Mouse (Mus musculus) heart, postnatal 14 days (tissue): ENCODE measurements around the gene Actr5. TPM values are rescaled to one million over a fixed set of nuclear protein-coding genes. Genes with fewer than 3 reads are reported as not detected.
A peak's percentile ranks its signal among the peaks of the same experiment; 100 is the strongest.

Experiments
- DNase-seq, 2 experiments: peaks; one replicate each; pipeline ENCODE4 v3.0.0; 2021 to 2022
- intact Hi-C: fragments of 180-260 bp; cut with DNase I; formaldehyde crosslinking; loops from one replicate; pipeline ENCODE4 v1.15.1; 2025
- total RNA-seq, 2 experiments: library from RNA; stranded (reverse); gene quantifications; 2 replicates each; pipeline ENCODE4 v1.2.3; 2021

Actr5 gene
- total RNA-seq, 2 experiments from 2014 or later: 6.9 to 8.9 TPM

DNA sequence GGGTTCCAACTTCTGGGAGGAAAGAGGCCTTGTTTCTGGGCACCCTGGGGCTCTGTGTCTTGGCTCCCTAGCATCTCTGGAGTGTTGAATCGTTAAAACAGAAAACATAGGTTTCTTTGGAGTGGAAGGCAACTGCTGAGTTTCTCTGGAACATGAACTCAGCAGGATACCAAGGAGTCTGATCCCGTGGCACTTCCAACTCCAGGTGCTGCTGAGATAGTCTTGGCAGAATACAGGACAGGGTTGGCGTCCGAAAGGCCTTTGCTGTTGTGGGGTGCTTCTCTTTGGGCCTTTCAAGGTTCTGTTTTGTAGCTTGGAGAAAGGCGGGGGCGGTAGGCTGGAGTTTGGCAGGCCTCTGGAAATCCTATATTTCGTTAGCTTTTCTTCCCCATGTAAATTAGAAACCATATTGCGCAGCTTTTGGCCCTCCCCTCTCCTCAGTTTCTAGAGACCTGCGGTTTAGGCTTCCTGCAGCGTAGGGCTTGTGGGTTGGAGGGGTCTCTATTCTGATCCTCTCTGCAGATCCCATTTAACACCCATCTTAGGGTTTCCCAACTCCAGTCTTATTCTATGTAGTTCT, 11.9 kb upstream of the Actr5 start:
- intact Hi-C loops: no loop called here
- peak in 1 of 2 experiments; percentile 4 for DNase-seq

DNA sequence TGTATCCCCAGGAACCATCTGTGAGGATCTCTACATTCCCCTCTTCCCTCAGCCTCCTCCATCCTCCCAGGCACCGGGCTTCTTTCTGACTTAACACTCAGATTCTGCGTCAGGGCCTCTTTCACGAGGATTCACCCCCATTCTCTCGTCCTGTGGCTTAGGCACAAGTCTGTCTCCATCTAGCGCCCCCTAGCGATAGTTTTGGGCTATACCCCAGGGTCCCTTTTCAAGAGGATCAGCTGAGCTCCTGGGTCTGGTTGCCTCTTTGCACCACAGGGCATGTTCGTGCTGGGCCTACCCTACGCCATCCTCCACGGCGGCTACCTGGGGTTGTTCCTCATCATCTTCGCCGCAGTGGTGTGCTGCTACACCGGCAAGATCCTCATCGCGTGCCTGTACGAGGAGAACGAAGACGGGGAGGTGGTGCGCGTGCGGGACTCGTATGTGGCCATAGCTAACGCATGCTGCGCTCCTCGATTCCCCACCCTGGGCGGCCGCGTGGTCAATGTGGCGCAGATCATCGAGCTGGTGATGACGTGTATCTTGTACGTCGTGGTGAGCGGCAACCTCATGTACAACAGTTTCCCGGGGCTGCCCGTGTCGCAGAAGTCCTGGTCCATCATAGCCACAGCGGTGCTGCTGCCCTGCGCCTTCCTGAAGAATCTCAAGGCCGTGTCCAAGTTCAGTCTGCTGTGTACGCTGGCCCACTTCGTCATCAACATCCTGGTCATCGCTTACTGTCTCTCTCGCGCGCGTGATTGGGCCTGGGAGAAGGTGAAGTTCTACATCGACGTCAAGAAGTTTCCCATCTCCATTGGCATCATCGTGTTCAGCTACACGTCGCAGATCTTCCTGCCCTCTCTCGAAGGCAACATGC, 10.9 kb upstream of the Actr5 start:
- intact Hi-C loops: no loop called here
- DNase-seq: peak; percentile 20 to 35

DNA sequence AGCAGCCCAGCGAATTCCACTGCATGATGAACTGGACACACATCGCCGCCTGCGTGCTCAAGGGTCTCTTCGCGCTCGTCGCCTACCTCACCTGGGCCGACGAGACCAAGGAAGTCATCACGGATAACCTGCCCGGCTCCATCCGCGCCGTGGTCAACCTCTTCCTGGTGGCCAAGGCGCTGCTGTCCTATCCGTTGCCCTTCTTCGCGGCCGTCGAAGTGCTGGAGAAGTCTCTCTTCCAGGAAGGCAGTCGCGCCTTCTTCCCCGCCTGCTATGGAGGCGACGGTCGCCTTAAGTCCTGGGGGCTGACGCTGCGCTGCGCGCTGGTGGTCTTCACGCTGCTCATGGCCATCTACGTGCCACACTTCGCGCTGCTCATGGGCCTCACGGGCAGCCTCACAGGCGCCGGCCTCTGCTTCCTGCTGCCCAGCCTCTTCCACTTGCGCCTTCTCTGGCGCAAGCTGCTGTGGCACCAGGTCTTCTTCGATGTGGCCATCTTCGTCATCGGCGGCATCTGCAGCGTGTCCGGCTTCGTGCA, 10.2 kb upstream of the Actr5 start:
- intact Hi-C loops: no loop called here
- DNase-seq: no peak

DNA sequence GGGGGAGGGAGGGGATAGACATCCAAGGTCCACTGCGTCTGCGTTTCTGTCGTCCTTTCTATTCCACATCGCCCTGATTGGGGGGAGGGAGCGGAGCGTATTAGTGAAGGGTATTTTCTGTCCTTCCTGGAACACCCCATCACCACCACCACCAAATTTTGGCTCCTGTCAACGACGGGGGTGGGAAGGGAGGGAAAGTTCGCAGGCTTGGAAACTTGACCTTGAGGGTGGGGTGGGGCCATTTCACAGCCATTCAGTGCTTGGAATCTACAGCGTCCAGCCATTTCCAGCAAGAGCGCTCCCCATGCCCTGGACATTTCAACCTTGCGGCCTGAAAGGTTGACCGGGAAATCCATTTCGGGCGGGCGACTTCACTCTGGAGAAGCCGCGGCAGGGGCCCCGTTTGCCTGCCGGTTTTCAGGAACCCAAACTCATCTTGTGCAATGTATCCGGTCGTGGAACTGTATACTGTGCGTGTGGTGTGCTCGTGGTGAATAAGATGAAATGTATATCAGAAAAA, 9.5 kb upstream of the Actr5 start:
- intact Hi-C loops: no loop called here
- no peak for DNase-seq

DNA sequence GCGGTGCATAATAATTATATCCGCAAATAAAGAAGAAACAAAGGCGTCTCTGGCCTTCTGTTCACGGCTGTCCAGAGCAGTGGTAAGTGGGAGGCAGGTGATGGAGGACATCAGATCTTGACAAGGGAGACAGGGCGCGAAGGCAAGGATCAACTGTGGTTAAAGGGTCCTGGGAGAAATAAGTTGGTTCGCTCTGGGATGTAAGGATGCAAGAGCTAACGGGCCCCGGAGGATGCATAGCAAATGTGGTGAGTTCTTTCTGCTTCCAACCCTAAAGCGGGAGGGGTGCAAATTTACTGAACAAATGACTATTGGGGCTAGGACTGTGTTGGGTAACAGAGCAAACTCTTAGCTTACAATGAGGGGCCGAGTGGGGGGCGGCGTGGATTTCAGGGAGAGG, 9.0 kb upstream of the Actr5 start:
- DNase-seq: no peak
- intact Hi-C loops: no loop called here

DNA sequence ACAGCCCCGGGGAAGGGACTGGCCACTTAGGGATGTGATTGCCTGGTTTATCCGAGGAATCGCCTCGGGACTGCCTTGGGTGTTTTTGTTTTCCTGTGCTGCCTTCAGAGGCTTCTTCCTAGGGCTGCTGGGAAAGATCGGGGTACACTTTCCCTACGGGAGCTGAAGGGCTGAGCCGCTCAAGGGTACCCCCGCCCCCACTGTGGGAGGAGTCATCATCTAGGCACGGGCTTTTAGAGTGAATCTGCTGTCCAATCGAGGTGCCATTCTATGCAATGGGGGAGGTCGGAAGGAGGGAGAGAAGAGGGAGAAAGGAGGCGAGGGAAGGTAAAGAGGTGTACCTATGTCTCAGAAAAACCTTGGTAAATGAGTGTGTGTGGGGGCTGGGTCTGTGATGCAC, 8.4 kb upstream of the Actr5 start:
- intact Hi-C loops: no loop called here
- no peak for DNase-seq

DNA sequence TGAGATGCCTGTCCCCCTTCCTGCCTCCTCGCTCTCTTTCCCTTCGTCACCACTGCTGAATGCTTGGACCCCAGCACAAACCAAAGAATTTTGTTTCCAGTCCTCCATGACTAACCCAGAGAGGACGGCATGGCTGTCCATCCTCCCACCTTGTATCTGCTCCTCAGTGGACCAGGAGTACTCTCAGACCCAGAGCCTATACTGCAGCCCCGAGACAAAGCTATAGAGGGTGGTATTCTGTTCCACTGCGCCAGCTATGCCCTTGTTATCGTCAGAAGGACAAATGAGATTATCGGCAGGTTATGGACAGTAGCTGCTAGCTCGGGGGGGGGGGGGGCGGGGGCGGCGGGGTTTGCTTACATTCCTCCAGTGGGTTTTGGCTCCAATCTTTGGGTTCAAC, 7.9 kb upstream of the Actr5 start:
- intact Hi-C loops: no loop called here

DNA sequence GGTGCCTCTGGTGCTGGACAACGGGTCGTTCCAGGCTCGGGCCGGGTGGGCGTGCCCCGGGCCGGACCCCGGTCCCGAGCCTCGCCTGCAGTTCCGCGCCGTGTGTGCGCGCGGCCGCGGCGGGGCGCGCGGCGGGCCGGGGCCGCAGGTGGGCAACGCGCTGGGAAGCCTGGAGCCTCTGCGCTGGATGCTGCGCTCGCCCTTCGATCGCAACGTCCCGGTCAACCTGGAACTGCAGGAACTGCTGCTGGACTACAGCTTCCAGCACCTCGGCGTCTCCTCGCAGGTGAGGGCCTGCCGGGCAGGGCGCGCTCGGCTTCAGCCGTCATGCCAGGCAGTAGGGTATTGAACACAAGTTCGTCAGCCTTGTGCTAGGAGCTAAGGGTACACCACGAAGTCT, 543 bp downstream of the Actr5 start:
- peak in 1 of 2 experiments; percentile 30 for DNase-seq
- intact Hi-C loops: no loop called here

More for the DNA sequence above, 7.9 kb upstream of the Actr5 start:
- no peak for DNase-seq

DNA sequence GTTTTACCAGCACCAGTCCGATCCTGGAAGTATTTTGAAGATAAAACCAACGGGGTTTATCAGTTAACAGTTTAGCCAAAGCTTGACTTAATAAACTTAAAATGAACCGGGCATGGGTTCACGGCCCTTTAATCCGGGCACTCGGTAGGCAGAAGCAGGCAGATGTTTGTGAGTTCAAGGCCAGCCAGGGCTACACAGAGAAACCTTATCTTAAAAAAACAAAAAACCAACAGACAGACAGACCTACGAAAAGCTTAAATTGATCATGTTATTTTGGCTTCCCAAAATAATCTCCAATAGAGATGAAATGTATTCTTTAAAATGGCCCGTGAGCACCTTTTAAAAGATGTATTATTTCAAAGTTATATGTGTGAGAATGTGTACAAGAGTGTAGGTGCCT, 1.0 kb downstream of the Actr5 start:
- DNase-seq: no peak
- intact Hi-C loops: loop anchor here (2.0 kb wide), 1 partner anchor 75 kb away; no protein-coding TSS in a partner anchor

DNA sequence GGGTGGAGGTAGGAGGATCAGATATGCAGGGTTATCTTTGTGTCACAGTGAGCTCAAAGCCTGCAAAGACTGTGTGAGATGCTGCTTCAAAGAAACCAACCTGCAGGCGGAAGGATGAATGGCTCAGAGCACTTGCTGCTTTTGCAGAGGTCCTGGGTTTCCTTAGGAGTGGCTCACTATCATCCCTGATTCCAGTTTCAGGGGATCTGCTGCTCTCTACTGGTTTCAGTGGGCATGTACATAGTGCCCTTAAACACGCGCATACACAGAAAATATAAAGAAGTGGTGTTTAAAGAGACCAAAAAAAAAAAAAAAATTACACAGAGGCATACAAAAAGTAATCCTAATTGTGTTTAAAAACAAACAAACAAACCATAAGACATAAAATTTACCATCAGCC, 4.2 kb downstream of the Actr5 start:
- intact Hi-C loops: no loop called here
- no peak for DNase-seq

DNA sequence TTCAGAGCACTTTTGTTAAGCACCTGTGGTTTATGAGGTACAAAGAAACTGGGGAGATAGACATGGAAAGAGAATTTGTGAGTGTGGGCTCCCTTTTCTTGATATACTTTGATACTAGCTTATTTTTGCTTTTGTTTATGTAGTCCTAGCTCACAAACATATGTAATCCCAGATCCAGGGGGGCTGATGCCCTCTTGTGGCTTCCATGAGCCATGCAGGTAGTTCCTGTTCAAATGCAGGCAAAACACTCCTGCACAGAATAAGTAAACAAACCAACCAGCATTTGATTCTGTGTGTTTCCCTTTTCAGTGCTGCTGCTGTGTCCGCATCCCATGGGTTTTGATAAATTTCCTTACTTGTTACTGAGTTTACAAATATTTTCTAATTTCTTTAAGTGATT, 4.7 kb downstream of the Actr5 start:
- intact Hi-C loops: no loop called here
- DNase-seq: peak in 1 of 2 experiments; percentile 26

DNA sequence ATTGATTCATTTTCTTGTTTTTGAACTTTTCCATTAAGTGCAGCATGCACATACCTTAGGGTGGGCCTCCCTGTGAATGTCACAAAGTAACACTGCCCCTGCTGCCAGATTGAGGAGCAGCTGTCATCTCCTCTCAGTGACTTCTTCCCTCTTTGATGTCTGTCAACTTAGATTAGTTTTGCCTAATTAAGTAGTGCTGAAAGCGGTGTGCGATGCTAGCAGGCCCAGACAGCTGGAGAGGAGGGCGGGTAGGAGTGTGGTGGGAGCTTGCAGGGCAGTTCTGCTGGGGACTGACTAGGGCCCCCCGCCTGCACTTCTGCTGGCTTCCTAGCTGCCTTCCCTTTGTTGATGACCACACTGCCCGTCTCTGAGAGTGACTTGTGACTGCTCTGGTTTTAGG, 7.2 kb downstream of the Actr5 start:
- no peak for DNase-seq
- intact Hi-C loops: no loop called here

DNA sequence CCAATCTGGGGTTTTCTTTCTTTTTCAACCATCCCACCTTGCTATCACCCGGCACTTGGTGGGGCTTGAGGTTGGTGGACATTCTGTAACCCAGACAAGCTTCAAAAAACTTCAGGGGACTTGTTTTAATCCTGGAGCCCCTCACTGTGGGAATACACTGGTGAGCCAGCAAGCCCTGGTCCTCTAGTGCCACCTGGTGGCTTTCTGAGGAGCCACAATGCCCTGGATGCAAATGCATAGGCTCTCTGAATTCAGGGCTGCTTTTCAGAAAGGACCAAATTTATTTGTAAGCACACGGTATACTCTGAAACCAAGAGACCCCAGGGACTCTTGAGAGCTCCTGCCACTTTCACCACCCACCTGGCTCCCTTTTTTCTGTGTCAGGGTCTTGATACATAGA, 17.2 kb downstream of the Actr5 start:
- intact Hi-C loops: loop anchor here (2.0 kb wide), 1 partner anchor 95 kb away; no protein-coding TSS in a partner anchor
- DNase-seq: peak; percentile 71 to 81

DNA sequence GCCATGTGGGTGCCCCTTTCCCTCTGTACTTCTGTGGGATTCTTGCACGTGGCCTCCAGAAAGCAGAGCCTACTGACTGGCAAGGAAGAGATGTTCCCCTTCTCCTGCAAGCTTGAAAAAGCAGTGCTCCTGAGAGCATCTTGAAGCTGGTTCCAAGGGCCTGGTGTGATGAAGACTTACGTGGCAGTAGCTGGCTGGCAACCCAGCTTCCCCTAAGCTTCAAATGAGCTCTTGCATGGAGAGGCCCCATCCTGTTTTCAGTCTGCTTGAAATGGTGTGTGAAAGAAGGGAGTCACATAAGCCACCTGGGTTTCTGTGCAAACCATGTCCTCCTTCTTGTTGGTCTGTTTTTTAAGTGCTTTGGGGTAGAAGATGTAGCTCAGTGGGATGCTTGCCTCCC, 17.9 kb downstream of the Actr5 start:
- no peak for DNase-seq
- intact Hi-C loops: loop anchor here (2.0 kb wide), 1 partner anchor 96 kb away; no protein-coding TSS in a partner anchor

DNA sequence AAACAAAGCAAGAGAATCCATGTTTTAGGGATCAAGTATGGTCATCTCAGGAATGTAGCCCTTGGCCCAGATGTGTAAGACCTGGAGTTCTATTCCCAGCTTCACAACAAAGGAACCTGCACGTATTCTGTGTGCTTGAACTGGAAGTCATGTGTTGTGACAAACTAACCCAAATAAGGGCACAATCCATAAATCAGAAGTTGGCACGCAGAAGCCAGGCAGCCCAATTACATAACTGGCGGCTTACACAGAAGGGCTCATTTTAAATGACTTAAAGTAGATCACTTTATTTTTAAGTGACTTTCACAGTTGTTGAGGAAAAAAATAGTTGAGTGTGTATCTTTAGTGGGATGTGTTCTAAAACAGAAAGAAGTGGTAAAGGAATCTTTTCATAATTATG, 19.1 kb downstream of the Actr5 start:
- intact Hi-C loops: loop anchor here (2.0 kb wide), 1 partner anchor 97 kb away; no protein-coding TSS in a partner anchor
- no peak for DNase-seq

DNA sequence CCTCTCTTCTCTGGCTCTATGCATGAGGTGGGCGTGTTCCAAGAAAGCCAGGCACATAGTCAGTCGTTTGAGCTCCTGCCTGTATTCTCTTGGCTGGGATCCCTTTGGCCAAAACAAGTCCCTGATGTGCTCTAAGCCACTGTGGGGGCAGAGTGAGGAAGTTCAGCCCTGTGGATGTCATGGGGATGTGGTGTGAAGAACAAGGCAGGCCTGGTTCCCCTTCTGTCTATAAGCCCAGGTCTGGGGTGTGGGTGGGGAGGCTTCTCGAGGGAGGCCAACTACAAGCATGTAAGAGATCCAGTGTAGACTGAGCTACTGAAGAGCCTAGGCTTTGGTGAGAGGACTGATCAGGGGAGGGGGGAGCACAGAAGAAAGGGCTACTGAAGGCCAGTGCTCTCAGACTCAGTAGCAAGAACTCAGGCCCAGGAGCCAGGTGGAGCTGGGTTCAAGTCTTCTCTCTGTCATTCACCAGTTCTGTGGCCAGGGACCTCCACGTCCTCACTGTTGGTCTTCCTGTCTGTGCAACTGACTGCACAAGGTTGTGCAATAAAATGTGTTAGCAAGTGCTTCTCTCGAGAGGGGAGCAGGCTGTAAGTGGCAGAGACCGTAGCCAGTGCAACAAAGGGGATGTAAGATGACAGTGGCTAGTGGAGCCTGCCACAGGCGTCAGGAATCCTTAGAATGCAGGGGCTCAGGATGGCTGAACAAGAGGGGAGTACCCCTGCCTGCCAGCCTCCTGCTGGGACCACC, 26.6 kb downstream of the Actr5 start:
- no peak for DNase-seq
- intact Hi-C loops: loop anchor here (5.0 kb wide), 1 partner anchor 211 kb away; no protein-coding TSS in a partner anchor

DNA sequence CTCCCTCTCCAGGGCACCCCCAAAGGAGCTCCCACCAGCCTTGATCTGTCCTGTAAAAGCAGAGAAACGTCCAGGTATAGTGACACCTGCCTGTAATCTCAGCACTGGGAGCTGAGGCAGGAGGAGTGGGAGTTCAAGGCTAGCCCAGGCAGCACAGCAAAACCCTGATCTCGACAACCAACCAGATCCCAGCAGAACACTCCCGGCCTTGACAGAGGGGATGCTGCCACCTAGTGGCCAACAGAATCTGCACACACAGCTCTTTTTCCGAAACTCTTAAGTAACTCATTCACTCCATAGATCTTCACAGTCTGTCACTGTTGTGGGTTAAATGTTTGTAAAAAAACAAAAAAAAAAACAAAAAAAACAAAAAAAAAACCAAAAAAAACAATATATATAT, 28.3 kb downstream of the Actr5 start:
- DNase-seq: peak; percentile 77 to 83
- intact Hi-C loops: loop anchor here (5.0 kb wide), 1 partner anchor 209 kb away; no protein-coding TSS in a partner anchor

DNA sequence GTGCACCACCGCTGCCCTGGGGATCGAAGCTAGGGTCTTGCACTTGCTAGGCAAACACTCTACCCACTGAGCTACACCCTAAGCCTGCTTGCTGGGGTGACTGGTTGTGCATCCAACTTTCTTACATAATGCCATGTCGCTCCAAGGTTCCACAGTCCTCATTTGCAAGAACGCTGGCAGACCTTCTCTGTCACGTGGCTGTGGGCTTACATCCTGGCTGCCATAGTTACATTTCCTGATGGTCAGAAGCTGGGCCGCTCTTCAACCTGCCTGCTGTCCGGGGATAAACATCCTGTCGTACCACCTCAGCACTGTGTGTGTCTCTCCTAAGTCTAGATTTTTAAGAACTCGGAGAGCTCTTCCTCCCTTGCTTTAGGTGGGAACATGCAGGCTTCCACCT, 30.0 kb downstream of the Actr5 start:
- intact Hi-C loops: loop anchor here (2.0 to 5.0 kb wide), 2 partner anchors 90 to 208 kb away; no protein-coding TSS in a partner anchor
- DNase-seq: peak; percentile 23 to 34

DNA sequence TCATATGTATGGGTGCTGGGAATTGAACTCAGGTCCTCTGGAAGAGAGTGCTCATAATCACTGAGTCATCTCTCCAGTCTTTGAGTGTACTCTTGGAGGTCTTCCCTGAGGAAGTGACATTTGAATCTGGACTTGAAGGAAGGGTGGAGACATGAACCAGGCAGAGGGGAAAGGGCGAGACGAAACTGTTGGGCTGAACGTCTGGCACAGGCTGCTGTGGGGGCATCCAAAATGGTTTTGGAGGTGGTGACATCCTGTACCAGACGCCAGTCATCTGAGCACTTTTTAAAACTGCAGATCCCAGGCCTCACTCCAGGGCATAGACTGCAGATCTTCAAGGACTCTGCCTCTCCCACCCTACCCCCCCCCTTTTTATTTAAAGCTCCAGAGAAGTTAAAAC, 31.1 kb downstream of the Actr5 start:
- intact Hi-C loops: loop anchor here (2.0 kb wide), 1 partner anchor 89 kb away; no protein-coding TSS in a partner anchor
- no peak for DNase-seq

DNA sequence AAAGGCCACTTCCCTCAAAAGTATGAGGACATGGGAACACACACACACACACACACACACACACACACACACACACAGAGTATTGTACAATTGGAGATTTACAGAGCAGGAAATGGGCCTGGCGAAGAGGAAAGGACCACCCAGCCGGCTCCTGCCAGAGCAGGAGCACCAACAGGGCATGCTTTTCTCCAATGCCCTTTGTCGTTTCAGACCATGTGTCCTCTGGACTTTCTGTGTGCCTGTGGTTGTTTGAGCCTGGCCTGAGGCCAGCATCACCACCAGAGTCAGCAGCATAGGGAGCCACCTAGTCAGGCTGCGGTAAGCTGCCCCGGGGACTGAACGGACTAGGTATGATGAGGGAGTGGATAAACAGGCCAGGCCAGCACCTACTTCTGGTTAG, 34.1 kb downstream of the Actr5 start:
- intact Hi-C loops: no loop called here
- peak in 1 of 2 experiments; percentile 42 for DNase-seq
